In genomic region chr2:18051026-18051830, GRCm38 (mm10) we compare ENCODE assay signal across 9 mouse cellular contexts. TPM values are rescaled to one million over a fixed set of nuclear protein-coding genes. Genes with fewer than 3 reads are reported as not detected.
DNase-seq lines count a peak whose midpoint lies in the region; ATAC-seq lines count a peak whose summit lies in the region.
"Had no signal": no experiment of that assay in that cellular context is flagged by ENCODE, and none has a peak within 500 bp of the region (broad histone marks: within the 10 kb centered on the region; RNA-seq: fewer than 3 reads in every experiment).

No protein-coding gene starts in this region.

- no peak overlapping the region for H3K4me3 ChIP-seq in kidney, embryonic 15.5 days (replicated peaks)
- H3K4me3 ChIP-seq in forebrain, embryonic 11.5 days (ENCODE audit: low read depth, low read length), result peak overlapping the region; percentile 99
- H3K4me3 ChIP-seq in limb, embryonic 10.5 days, result peak overlapping the region; percentile 90
- peak overlapping the region; percentile 97 for H3K4me3 ChIP-seq in neural tube, embryonic 13.5 days

- no peak for ATAC-seq in kidney, embryonic 15.5 days (replicated peaks; ENCODE audit: low FRiP score)
- no peak for ATAC-seq in forebrain, embryonic 11.5 days (replicated peaks; ENCODE audit: low FRiP score)
- ATAC-seq in neural tube, embryonic 13.5 days (ENCODE audit: low read depth), result no peak
- no peak for ATAC-seq in megakaryocyte-erythroid progenitor cell, adult 5-6 weeks (replicated peaks; ENCODE audit: low FRiP score, low TSS enrichment, poor library complexity, severe bottlenecking)
- no peak for ATAC-seq in frontal cortex, adult (ENCODE audit: low TSS enrichment)

- WGBS in kidney, embryonic 15.5 days, result 48% methylated on average over 11 of the region's 11 CpGs
- WGBS in forebrain, embryonic 11.5 days, result 4% methylated on average over 11 of the region's 11 CpGs
- 18% methylated on average over 11 of the region's 11 CpGs for WGBS in limb, embryonic 10.5 days
- WGBS in neural tube, embryonic 13.5 days, result 10% methylated on average over 11 of the region's 11 CpGs

- H3K27me3 ChIP-seq in kidney, embryonic 15.5 days, result no peaks in the 10 kb centered on the region
- no peaks in the 10 kb centered on the region for H3K27me3 ChIP-seq in forebrain, embryonic 11.5 days (ENCODE audit: control insufficient read depth, insufficient read depth, low read length)
- H3K27me3 ChIP-seq in limb, embryonic 10.5 days (ENCODE audit: low read depth, poor library complexity, severe bottlenecking), result no peaks in the 10 kb centered on the region
- H3K27me3 ChIP-seq in neural tube, embryonic 13.5 days, result no peaks in the 10 kb centered on the region

- DNase-seq in kidney, postnatal 25 days, result no peak
- peak; percentile 68 for DNase-seq in forebrain, embryonic 11.5 days (ENCODE audit: low spot score)
- no peak for DNase-seq in limb, embryonic 10.5 days (ENCODE audit: low spot score)
- no peak for DNase-seq in frontal cortex, postnatal 14 days (ENCODE audit: low spot score in 2 of 2)

- H3K4me1 ChIP-seq in kidney, embryonic 15.5 days, result peaks cover 40% of the 10 kb centered on the region
- H3K4me1 ChIP-seq in forebrain, embryonic 11.5 days (replicated peaks; ENCODE audit: control insufficient read depth, insufficient read depth, low read length), result peaks cover 21% of the 10 kb centered on the region
- peaks cover 51% of the 10 kb centered on the region for H3K4me1 ChIP-seq in limb, embryonic 10.5 days
- peaks cover 66% of the 10 kb centered on the region for H3K4me1 ChIP-seq in neural tube, embryonic 13.5 days (replicated peaks)

- 0 out of 2 replicates have a peak overlapping the region, but pooled peaks have one; percentile 23 for H3K9ac ChIP-seq in kidney, embryonic 15.5 days
- peak overlapping the region; percentile 100 for H3K9ac ChIP-seq in forebrain, embryonic 11.5 days (ENCODE audit: low read length)
- H3K9ac ChIP-seq in neural tube, embryonic 13.5 days, result peak overlapping the region; percentile 100

- H3K36me3 ChIP-seq in kidney, embryonic 15.5 days, result no peaks in the 10 kb centered on the region
- H3K36me3 ChIP-seq in forebrain, embryonic 11.5 days (ENCODE audit: control insufficient read depth, insufficient read depth, low read length), result no peaks in the 10 kb centered on the region
- no peaks in the 10 kb centered on the region for H3K36me3 ChIP-seq in limb, embryonic 10.5 days
- no peaks in the 10 kb centered on the region for H3K36me3 ChIP-seq in neural tube, embryonic 13.5 days

- H3K4me2 ChIP-seq in kidney, embryonic 15.5 days, result peak overlapping the region; percentile 77
- H3K4me2 ChIP-seq in forebrain, embryonic 11.5 days (ENCODE audit: low read depth, low read length, severe bottlenecking), result peak overlapping the region; percentile 82
- H3K4me2 ChIP-seq in neural tube, embryonic 13.5 days, result peak overlapping the region; percentile 81

- H3K27ac ChIP-seq in kidney, embryonic 15.5 days, result peak overlapping the region; percentile 99
- peak overlapping the region; percentile 99 for H3K27ac ChIP-seq in forebrain, embryonic 11.5 days (ENCODE audit: low read depth, low read length)
- H3K27ac ChIP-seq in limb, embryonic 10.5 days, result peak overlapping the region; percentile 100
- peak overlapping the region; percentile 100 for H3K27ac ChIP-seq in neural tube, embryonic 13.5 days (replicated peaks)

- no peaks in the 10 kb centered on the region for H3K9me3 ChIP-seq in kidney, embryonic 15.5 days (replicated peaks)
- no peaks in the 10 kb centered on the region for H3K9me3 ChIP-seq in forebrain, embryonic 11.5 days (ENCODE audit: control insufficient read depth, low read length)
- H3K9me3 ChIP-seq in limb, embryonic 10.5 days (replicated peaks), result no peaks in the 10 kb centered on the region
- H3K9me3 ChIP-seq in neural tube, embryonic 13.5 days, result no peaks in the 10 kb centered on the region

RNA-seq across cellular contexts. Expression of gene Skida1, which starts 2.4 kb away (rescaled TPM):
- 10.3 and 11.8 TPM in 2 replicates for polyA plus RNA-seq in kidney, embryonic 15.5 days (2015; fragmentation: Nextera tagmentation; extraction: Ambion mirVana)
- 20.2 and 23.3 TPM in 2 replicates for polyA plus RNA-seq in forebrain, embryonic 11.5 days (2014; fragmentation: Nextera tagmentation; extraction: Ambion mirVana)
- 7.0 and 11.5 TPM in 2 replicates for polyA plus RNA-seq in limb, embryonic 10.5 days (2016; fragmentation: Nextera tagmentation; extraction: Ambion mirVana)
- polyA plus RNA-seq in neural tube, embryonic 13.5 days (2015; fragmentation: Nextera tagmentation; extraction: Ambion mirVana), result 8.2 and 9.2 TPM in 2 replicates
- total RNA-seq in megakaryocyte-erythroid progenitor cell, adult 5-6 weeks (2014; fragmentation: Nextera tagmentation), result not detected in 2 replicates
- total RNA-seq in megakaryocyte-erythroid progenitor cell, adult 5-6 weeks (2017), result not detected in 2 replicates

RNA-seq across cellular contexts. Expression of gene Mllt10, which starts 3.8 kb away (rescaled TPM):
- polyA plus RNA-seq in kidney, embryonic 15.5 days (2015; fragmentation: Nextera tagmentation; extraction: Ambion mirVana), result 72.9 and 73.1 TPM in 2 replicates
- polyA plus RNA-seq in forebrain, embryonic 11.5 days (2014; fragmentation: Nextera tagmentation; extraction: Ambion mirVana), result 52.9 and 54.2 TPM in 2 replicates
- 56.9 and 65.3 TPM in 2 replicates for polyA plus RNA-seq in limb, embryonic 10.5 days (2016; fragmentation: Nextera tagmentation; extraction: Ambion mirVana)
- 62.3 and 63.1 TPM in 2 replicates for polyA plus RNA-seq in neural tube, embryonic 13.5 days (2015; fragmentation: Nextera tagmentation; extraction: Ambion mirVana)
- total RNA-seq in megakaryocyte-erythroid progenitor cell, adult 5-6 weeks (2014; fragmentation: Nextera tagmentation), result 124 and 133 TPM in 2 replicates
- 71.4 and 79.9 TPM in 2 replicates for total RNA-seq in megakaryocyte-erythroid progenitor cell, adult 5-6 weeks (2017)

RNA-seq across cellular contexts. Expression of gene A930004D18Rik, which starts 13.7 kb away (rescaled TPM):
- polyA plus RNA-seq in kidney, embryonic 15.5 days (2015; fragmentation: Nextera tagmentation; extraction: Ambion mirVana), result 12.0 and 15.1 TPM in 2 replicates
- polyA plus RNA-seq in forebrain, embryonic 11.5 days (2014; fragmentation: Nextera tagmentation; extraction: Ambion mirVana), result 12.2 and 15.4 TPM in 2 replicates
- polyA plus RNA-seq in limb, embryonic 10.5 days (2016; fragmentation: Nextera tagmentation; extraction: Ambion mirVana), result 11.5 and 11.6 TPM in 2 replicates
- polyA plus RNA-seq in neural tube, embryonic 13.5 days (2015; fragmentation: Nextera tagmentation; extraction: Ambion mirVana), result 8.8 and 12.3 TPM in 2 replicates
- not detected in 2 replicates for total RNA-seq in megakaryocyte-erythroid progenitor cell, adult 5-6 weeks (2014; fragmentation: Nextera tagmentation)
- total RNA-seq in megakaryocyte-erythroid progenitor cell, adult 5-6 weeks (2017), result not detected in 2 replicates

RNA-seq across cellular contexts. Expression of gene H2al2a, which starts 54.5 kb away (rescaled TPM):
- not detected in 2 replicates for polyA plus RNA-seq in kidney, embryonic 15.5 days (2015; fragmentation: Nextera tagmentation; extraction: Ambion mirVana)
- polyA plus RNA-seq in forebrain, embryonic 11.5 days (2014; fragmentation: Nextera tagmentation; extraction: Ambion mirVana), result not detected in 2 replicates
- not detected in 2 replicates for polyA plus RNA-seq in limb, embryonic 10.5 days (2016; fragmentation: Nextera tagmentation; extraction: Ambion mirVana)
- not detected in 2 replicates for polyA plus RNA-seq in neural tube, embryonic 13.5 days (2015; fragmentation: Nextera tagmentation; extraction: Ambion mirVana)
- not detected in 2 replicates for total RNA-seq in megakaryocyte-erythroid progenitor cell, adult 5-6 weeks (2014; fragmentation: Nextera tagmentation)
- not detected in 2 replicates for total RNA-seq in megakaryocyte-erythroid progenitor cell, adult 5-6 weeks (2017)
- total RNA-seq: heart, postnatal 10 days had no signal

Comparison
In these comparisons a context has a peak if more than half of its experiments do, and no peak if none do; other contexts are left out.
1. H3K9ac ChIP-seq: peak in every context shown above with its lines; median percentile 100 in forebrain, embryonic 11.5 days; 100 in neural tube, embryonic 13.5 days; 23 in kidney, embryonic 15.5 days.